Mouse (Mus musculus): Measurements from ENCODE around the gene Mob1a.

DNA sequence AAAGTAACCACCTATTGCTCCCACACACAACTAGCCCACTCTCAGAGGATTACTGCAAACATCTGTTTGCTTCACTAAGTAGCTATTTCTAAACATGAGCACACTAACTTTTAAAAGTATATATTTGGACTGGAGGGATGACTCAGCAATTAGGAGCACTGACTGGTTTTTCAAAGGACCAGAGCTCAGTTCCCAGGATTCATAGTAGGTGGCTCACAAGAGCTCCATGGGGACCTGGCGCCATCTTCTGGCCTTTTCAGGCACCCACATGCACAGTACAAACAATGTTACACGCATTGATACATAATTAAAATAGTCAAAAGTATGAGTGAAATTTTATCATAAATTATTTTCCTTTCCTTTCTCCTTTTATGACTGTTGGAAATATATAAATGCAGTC is 46.9 kb upstream of the Mob1a start:
- TF ChIP-seq CTCF (IDR thresholded peaks at IDR 0.05; ENCODE audit: borderline replicate concordance, insufficient read depth, low read depth, low read length) (peak; percentile 52), POLR2A (IDR thresholded peaks at IDR 0.05; ENCODE audit: borderline replicate concordance, insufficient read depth, low read length) (no peak)
